Mouse (Mus musculus): Measurements from ENCODE around the gene Nfia.

The Nfia gene

GRCm38 (mm10) chr4:97766100-97766499 is 6.4 kb upstream of the Nfia start:
- no peak for DNase-seq (ENCODE audit: low spot score in 2 of 2)

- DNase-seq (ENCODE audit: low spot score in 2 of 2): no peak
Observed at GRCm38 (mm10) chr4:97767025-97767424, 5.5 kb upstream of the Nfia start.

DNA sequence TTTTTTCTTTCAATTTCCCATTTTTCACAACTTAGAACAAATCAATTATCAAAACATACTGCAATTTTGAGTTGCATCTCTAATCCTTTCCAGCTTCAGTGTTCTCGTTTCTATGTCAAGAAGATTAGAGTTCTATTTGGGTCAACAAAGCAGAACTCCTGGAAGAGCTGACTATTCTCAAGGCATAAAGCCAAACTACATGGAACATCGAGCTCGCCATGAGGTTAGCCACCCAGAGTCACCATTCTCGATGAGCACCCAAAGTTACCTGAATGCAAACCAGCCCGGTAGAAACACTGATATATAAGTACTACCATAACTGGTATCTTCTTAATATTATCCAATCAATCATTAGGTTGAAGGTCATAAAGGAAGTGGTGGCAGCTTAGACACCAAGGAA is 5.0 kb upstream of the Nfia start:
- DNase-seq (ENCODE audit: low spot score in 2 of 2): no peak

DNA sequence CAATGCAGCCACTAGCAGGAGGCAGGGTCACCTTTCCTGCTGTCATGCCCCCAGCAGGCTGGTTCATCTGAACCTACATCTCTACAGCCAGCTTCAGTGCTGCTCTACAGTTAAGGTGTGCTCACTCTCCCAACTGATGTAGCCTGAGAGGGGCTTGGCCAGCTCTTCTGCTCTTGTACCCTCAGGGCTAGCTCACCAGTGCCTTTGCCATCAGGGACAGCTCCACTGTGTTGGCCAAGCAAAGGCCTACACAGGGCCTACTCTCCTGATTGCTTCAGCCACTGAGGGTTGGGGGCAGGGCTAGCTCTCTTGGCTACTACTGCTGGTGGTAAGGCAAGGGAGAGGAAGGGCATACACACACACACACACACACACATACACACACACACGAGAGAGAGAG is 2.7 kb upstream of the Nfia start:
- DNase-seq (ENCODE audit: low spot score in 2 of 2): no peak

- DNase-seq (ENCODE audit: low spot score in 2 of 2): no peak
Observed at GRCm38 (mm10) chr4:97771426-97771825, 1.1 kb upstream of the Nfia start.

GRCm38 (mm10) chr4:97772084-97772484 is 450 bp upstream of the Nfia start:
- peak; percentile 94 to 96 for DNase-seq (ENCODE audit: low spot score in 2 of 2)

DNA sequence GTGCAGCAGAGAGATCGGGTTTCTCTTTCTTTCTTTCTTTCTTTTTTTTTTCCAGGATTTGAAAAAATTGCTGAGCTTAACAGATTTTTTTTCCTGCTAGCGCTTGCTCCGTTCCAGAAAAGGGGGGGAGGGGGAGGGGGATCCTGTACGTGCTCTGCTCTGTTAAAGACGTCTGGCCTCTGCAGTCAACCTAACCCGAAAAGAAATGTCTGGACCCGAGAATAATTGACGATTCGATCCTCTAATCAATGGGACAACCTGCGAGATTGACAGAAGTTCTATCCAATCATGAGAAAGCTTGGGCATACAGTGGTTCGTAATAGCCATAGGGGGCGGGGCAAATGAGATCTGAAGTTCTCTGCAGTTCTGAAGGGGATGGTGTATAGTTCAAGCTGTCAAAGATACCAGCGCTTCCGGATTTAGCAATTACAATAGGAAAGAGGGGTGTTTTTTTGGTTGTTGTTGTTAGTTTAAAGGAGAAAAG is 618 bp downstream of the Nfia start:
- peak; percentile 84 to 90 for DNase-seq (ENCODE audit: low spot score in 2 of 2)

DNA sequence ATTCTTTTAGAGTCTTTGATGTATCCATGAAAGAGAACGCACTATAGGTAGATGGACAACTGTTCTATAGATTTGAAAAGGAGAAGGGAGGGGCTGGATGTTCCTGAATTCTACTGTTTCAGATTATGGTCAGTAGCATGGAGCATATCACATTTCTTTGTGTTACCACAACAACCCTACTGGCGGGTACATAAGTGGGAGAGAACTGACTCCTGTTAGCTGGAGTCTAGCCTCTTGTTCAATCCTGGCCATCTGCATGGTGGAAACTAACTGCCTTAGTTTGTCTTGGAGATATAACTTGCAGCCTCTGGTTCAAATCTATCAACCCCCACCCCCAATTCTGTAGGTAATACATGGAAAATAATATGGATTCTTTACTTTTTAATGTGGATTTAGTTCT is 1.3 kb downstream of the Nfia start:
- DNase-seq (ENCODE audit: low spot score in 2 of 2): no peak

DNA sequence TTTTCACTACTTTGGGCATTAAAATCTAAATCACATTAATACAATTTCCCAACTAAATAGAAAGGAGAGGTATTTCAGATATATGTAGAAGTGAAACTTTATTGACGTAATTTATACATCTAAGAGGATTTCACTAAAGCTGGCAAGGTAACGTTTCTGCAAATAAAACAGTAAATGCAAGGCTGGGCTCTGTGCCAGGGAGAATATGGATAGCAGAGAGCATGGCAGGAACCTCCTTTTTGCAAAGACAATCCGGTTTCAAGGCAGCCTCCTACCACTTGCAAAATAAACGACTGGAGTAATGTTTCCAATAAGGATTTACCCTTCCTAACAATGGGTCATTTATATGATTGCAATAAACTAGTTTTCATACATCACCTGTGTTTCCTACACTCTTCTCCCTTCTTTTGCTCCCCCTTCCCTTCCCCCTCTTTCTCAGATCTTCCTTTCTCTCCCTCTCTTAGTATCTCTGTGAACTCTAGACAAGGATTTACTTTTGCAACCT is 2.0 kb downstream of the Nfia start:
- no peak for DNase-seq (ENCODE audit: low spot score in 2 of 2)

- DNase-seq (ENCODE audit: low spot score in 2 of 2): peak; percentile 46 to 60
Observed at GRCm38 (mm10) chr4:97775059-97775458, 2.5 kb downstream of the Nfia start.

- no peak for DNase-seq (ENCODE audit: low spot score in 2 of 2)
Observed at GRCm38 (mm10) chr4:97775494-97776265, 3.1 kb downstream of the Nfia start.

- DNase-seq (ENCODE audit: low spot score in 2 of 2): no peak
Observed at GRCm38 (mm10) chr4:97776388-97777080, 4.0 kb downstream of the Nfia start.

DNA sequence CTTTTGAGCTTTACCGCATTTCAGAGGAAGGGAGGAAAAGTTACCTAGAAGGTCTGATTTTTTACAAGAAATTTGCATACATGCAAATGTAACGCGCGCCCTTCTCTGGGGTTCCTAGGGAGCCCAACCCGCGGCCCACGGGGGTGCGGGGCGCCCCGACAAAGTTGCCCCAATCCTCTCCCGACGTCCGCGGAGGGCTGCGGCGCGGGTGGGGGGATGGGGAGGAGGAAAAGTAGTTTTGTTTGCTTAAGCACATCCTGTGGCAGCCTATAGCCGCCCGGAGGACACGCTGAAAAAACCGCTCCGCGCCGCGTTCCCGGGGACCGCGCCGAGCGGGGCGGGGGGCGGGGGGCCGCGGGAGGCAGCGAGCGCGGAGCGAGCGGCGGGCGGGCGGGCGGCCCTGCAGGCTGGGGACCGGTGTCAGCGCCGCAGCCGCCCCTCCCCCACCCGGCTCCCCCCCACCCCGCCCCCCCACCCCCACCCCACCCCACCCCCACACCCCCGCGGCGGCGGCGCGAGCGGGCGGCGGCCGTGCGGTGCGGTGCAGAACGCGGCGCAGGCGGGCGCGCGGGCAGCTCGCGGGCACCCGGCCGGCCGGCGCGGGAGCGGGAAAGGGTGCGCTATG is 4.7 kb downstream of the Nfia start:
- peak in 1 of 2 experiments; percentile 43 for DNase-seq (ENCODE audit: low spot score in 2 of 2)

GRCm38 (mm10) chr4:97777706-97778176 is 5.2 kb downstream of the Nfia start, which contains the start of gene E130114P18Rik:
TSS of gene E130114P18Rik (minus strand) at chr4:97778078.
- peak in 1 of 2 experiments; percentile 58 for DNase-seq (ENCODE audit: low spot score in 2 of 2)

GRCm38 (mm10) chr4:97778211-97779002 is 5.9 kb downstream of the Nfia start:
- DNase-seq (ENCODE audit: low spot score in 2 of 2): no peak

DNA sequence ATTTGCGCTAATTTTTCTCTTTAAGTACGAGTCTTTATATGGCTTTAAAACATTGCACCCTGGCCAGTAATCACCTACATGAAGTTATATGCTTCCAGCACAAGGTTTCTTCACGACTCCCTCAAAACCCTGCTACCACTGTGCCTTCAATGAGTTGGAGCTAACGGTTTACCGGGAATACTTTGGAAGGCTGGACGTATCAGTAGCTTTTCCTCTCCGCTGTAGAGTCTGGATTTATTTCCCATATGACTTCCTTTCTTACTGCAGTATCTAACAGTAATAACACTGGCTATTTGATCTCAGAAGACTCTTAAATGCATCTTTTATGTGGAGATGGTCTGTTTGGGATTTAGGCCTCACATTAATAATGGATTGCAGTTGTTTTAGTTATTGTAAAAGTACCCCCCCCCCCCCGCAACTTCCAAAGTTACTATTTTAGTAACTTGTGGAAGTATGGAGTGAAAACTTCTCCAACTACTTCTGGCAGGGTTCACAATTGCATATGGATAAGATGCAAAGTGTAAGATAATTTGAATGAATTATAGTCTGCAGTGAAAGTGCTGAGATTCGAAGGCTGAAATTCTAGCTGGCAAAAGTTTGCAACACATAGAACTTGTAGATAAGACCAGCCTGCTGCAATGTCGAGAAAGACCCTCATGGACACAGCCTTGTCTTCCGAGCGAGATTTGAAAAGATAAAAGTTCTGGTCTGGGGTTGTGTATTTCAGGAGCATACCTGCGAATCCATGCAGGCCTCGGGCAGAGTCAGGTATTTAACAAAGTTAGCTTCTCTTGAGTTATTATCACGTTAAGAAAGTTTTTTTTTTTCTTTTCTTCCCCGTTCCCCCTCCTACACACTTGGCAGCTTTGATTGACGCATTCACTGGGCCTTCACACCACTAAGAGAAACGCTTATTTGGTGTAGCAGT is 6.7 kb downstream of the Nfia start:
- DNase-seq (ENCODE audit: low spot score in 2 of 2): no peak

DNA sequence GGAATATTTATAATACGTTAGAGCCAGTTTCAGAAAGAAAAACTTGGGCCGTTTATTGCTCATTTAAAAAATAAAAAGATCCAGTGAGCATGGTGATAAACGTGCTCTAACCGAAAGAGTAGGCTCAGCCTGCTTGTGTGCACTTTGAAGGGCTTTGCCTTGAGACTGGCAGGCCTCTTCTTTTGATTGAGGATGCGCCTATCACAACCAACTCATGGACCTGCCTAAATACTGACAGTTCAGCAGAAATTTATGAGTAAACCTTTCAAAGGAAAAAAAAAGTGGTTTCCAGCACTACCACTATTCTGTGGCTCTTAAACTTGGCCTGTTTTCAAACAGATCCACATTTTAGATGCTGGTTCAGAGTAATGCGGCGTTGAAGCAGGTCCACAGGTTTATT is 7.5 kb downstream of the Nfia start:
- DNase-seq (ENCODE audit: low spot score in 2 of 2): no peak

GRCm38 (mm10) chr4:97780666-97781435 is 8.3 kb downstream of the Nfia start:
- DNase-seq (ENCODE audit: low spot score in 2 of 2): no peak

DNA sequence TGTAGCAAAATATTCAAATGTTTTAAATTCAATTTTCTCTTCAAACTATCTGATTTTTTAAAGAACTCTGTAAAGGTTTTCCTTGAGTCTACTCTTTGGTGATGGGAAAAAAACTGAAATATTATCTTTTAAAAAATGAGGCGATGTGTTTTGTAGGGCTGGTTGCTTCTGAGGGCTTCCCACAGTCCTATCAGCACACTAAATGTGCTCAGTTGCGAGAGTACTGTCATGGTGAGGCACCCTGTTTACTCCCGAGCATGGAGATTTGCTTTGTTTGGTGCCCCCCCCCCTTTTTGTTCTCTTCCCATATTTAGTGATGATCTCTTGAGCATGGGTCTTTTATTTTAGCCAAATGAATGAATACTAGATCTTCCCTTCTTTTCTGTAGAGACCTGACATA is 9.5 kb downstream of the Nfia start:
- no peak for DNase-seq (ENCODE audit: low spot score in 2 of 2)

GRCm38 (mm10) chr4:97782497-97782896 is 10.0 kb downstream of the Nfia start:
- DNase-seq (ENCODE audit: low spot score in 2 of 2): no peak

Measured in frontal cortex, postnatal 10 days (tissue).